Comparison of ENCODE assay signal across 8 mouse cellular contexts in the genomic region with DNA sequence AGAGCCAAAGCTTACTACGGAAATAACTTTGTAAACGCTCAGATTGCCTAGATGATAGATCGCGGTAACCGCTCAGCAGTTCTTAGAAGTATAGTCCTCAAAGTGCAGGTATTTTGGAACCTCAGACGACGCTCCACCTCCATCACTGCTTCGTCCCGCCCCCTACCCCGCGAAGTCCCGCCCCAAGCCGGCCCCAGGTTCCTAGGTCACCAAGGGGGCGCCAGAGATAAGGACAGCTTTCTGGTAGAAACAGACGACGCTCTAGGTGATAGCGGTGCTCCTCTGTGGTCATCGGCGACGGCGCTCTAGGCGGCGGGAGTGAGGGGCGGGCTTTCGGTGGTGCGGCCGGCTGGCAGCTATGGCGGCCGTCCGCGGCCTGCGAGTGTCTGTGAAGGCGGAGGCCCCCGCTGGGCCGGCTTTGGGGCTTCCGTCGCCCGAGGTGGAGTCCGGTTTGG. TPM values are rescaled to one million over a fixed set of nuclear protein-coding genes. Genes with fewer than 3 reads are reported as not detected.
DNase-seq lines count a peak whose midpoint lies in the region; ATAC-seq and TF ChIP-seq lines count a peak whose summit lies in the region.

A gene (plus strand): TSS at position 242 of the 455 bp plus-strand sequence.

- peak; percentile 84 for TF ChIP-seq CTCF in lung, postnatal 0 days (IDR thresholded peaks at IDR 0.05)

- H3K4me2 ChIP-seq in lung, postnatal 0 days (replicated peaks; ENCODE audit: low read depth, low read length) = peak within 1 kb of the TSS; percentile 58

- H3K9ac ChIP-seq in lung, postnatal 0 days (replicated peaks; ENCODE audit: low read depth) = peak within 1 kb of the TSS; percentile 92

- no peaks in the 10 kb centered on the region for H3K27me3 ChIP-seq in lung, postnatal 0 days (replicated peaks; ENCODE audit: insufficient read depth, low read length)

- peak; percentile 89 for DNase-seq in MEL-GATA-1-ER (ENCODE audit: extremely low read depth, low read depth)
- DNase-seq in cerebellum, adult 8-10 months = peak; percentile 93
- DNase-seq in forelimb bud, embryonic 11.5 days (ENCODE audit: low read depth, low spot score) = peak; percentile 92
- peak; percentile 95 for DNase-seq in layer of hippocampus, adult 9-11 months
- DNase-seq in lung, postnatal 0 days (ENCODE audit: low spot score) = peak; percentile 98
- peak; percentile 95 for DNase-seq in ovary, postnatal 14 days (ENCODE audit: low spot score)
- peak; percentile 98 for DNase-seq in thymus, postnatal 14 days

- ATAC-seq in hematopoietic stem cell, adult 5-6 weeks (replicated peaks in 1 of 2; ENCODE audit: insufficient read depth in 1 of 2, low FRiP score in 2 of 2, low TSS enrichment in 1 of 2, low read depth in 1 of 2, poor library complexity in 2 of 2, severe bottlenecking in 2 of 2) = peak; percentile 94 to 96
- peak; percentile 96 for ATAC-seq in lung, postnatal 0 days

- peaks cover 7% of the 10 kb centered on the region; the same call in 1 of the 2 replicates for H3K36me3 ChIP-seq in lung, postnatal 0 days (ENCODE audit: insufficient read depth, low read length)

- H3K4me1 ChIP-seq in lung, postnatal 0 days (ENCODE audit: insufficient read depth, low read depth, low read length) = peaks cover 6% of the 10 kb centered on the region; the same call in 1 of the 2 replicates

- H3K27ac ChIP-seq in lung, postnatal 0 days (ENCODE audit: low read length) = peak within 1 kb of the TSS; percentile 93

- H3K9me3 ChIP-seq in lung, postnatal 0 days (ENCODE audit: low read length) = no peaks in the 10 kb centered on the region

- 2% methylated on average over 39 of the region's 39 CpGs for WGBS in lung, postnatal 0 days

- TF ChIP-seq EP300 in lung, postnatal 0 days (IDR thresholded peaks at IDR 0.05) = peak; percentile 55; the same call in 1 of the 2 replicates

- H3K4me3 ChIP-seq in lung, postnatal 0 days (ENCODE audit: low read depth, low read length) = peak within 1 kb of the TSS; percentile 99

RNA-seq across cellular contexts. Expression of the gene that starts here (rescaled TPM):
- total RNA-seq in hematopoietic stem cell, adult 5-6 weeks (2017) = 14.4 and 15.8 TPM in 2 replicates
- polyA plus RNA-seq in lung, postnatal 0 days (2015; fragmentation: Nextera tagmentation; extraction: Ambion mirVana) = 5.3 and 6.5 TPM in 2 replicates

Comparison
In these comparisons a context has a peak if more than half of its experiments do, and no peak if none do; other contexts are left out.
1. Peak in every context shown above with its lines: DNase-seq, ATAC-seq, H3K4me3 ChIP-seq and H3K27ac ChIP-seq.